Mouse (Mus musculus): Measurements from ENCODE around the gene Prkce. TPM values are rescaled to one million over a fixed set of nuclear protein-coding genes. Genes with fewer than 3 reads are reported as not detected.
A peak's percentile ranks its signal among the peaks of the same experiment; 100 is the strongest.

Prkce gene
- polyA plus RNA-seq, 1 experiment from 2014 or later, result 5.0 TPM

DNA sequence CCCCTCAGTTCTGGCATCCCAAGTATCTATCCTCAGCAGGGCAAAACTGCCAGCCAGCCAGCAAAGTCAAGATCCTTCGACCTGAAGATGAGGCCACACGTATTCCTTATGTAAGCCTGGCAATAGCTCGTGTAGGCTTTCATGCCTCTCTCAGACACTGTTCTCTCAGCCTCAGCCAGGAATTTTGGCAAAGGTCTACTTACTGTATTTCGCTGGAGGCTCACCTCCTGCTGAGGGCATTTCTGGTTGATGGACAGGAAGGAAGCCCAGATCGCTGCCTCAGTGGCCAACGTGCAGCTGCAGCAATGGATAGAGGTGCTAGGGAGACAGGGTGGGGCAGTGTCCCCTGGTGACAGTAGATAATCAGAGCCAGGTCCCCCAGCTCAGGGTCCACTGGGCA is 413.1 kb downstream of the Prkce start:
- ATAC-seq, result no peak
- Histone ChIP-seq H3K4me3 (ENCODE audit: low read length) (no peak overlapping the region), H3K36me3 (ENCODE audit: control insufficient read depth, insufficient read depth, low read length) (no peaks in the 10 kb centered on the region), H3K4me2 (ENCODE audit: low read depth, low read length) (no peak overlapping the region), H3K9me3 (ENCODE audit: control insufficient read depth, low read length) (no peaks in the 10 kb centered on the region), H3K4me1 (ENCODE audit: control insufficient read depth, insufficient read depth, low read length) (no peaks in the 10 kb centered on the region), H3K9ac (ENCODE audit: low read depth, low read length) (no peak overlapping the region), H3K27me3 (replicated peaks; ENCODE audit: control insufficient read depth, insufficient read depth, low read length) (no peaks in the 10 kb centered on the region), H3K27ac (ENCODE audit: low read length) (no peak overlapping the region)
- 83% methylated on average over 6 of the region's 6 CpGs for WGBS

DNA sequence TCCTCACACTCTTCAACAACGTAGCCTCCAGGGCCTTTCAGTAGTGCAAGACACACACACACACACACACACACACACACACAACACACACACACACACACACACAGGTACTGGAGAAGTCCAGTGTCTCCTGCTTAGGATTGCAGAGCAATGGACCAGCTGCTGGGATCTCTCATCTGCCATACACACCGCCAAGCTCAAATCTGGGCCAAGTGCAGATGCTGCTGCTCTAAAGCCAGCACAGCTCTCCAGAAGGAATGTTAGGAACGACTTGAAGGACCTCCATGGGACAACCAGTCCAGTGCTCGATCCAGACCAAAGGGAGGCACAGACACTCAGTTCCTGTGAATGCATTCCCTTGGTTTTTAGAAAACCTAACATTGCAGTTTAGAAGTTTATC is 414.8 kb downstream of the Prkce start:
- peak; percentile 56; the same call in 1 of the 2 replicates for ATAC-seq
- 54% methylated on average over 4 of the region's 4 CpGs for WGBS
- H3K9me3 ChIP-seq (ENCODE audit: control insufficient read depth, low read length), result no peaks in the 10 kb centered on the region
- H3K9ac ChIP-seq (ENCODE audit: low read depth, low read length), result no peak overlapping the region
- H3K36me3 ChIP-seq (ENCODE audit: control insufficient read depth, insufficient read depth, low read length), result no peaks in the 10 kb centered on the region
- no peak overlapping the region; the same call in 1 of the 2 replicates for H3K27ac ChIP-seq (ENCODE audit: low read length)
- H3K4me1 ChIP-seq (ENCODE audit: control insufficient read depth, insufficient read depth, low read length), result no peaks in the 10 kb centered on the region
- no peak overlapping the region for H3K4me2 ChIP-seq (ENCODE audit: low read depth, low read length)
- no peaks in the 10 kb centered on the region for H3K27me3 ChIP-seq (replicated peaks; ENCODE audit: control insufficient read depth, insufficient read depth, low read length)
- no peak overlapping the region for H3K4me3 ChIP-seq (ENCODE audit: low read length)

DNA sequence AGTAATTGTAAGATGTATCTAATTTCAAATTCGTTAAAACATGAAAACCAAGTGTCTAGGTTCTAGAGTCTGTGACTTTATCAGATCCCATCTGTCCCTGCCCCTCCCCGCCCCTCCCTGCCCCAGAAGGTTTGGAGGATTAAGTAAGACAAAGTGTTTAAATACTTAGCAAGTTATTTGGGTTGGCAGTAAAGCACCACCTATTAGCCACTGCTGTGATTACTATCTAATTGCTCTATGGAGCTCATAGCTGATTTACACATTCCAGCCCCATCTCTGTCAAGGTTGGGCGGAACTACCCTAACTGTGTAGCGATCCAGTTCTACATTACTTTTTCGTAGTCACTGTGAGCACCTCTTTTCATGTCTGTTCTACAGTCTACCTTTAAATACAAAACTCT is 418.9 kb downstream of the Prkce start:
- Histone ChIP-seq H3K27me3 (replicated peaks; ENCODE audit: control insufficient read depth, insufficient read depth, low read length) (no peaks in the 10 kb centered on the region), H3K4me3 (ENCODE audit: low read length) (no peak overlapping the region), H3K36me3 (ENCODE audit: control insufficient read depth, insufficient read depth, low read length) (no peaks in the 10 kb centered on the region), H3K4me1 (ENCODE audit: control insufficient read depth, insufficient read depth, low read length) (no peaks in the 10 kb centered on the region), H3K27ac (ENCODE audit: low read length) (no peak overlapping the region), H3K4me2 (ENCODE audit: low read depth, low read length) (no peak overlapping the region), H3K9ac (ENCODE audit: low read depth, low read length) (no peak overlapping the region), H3K9me3 (ENCODE audit: control insufficient read depth, low read length) (no peaks in the 10 kb centered on the region)
- WGBS, result 72% methylated on average over 5 of the region's 5 CpGs
- ATAC-seq, result no peak

DNA sequence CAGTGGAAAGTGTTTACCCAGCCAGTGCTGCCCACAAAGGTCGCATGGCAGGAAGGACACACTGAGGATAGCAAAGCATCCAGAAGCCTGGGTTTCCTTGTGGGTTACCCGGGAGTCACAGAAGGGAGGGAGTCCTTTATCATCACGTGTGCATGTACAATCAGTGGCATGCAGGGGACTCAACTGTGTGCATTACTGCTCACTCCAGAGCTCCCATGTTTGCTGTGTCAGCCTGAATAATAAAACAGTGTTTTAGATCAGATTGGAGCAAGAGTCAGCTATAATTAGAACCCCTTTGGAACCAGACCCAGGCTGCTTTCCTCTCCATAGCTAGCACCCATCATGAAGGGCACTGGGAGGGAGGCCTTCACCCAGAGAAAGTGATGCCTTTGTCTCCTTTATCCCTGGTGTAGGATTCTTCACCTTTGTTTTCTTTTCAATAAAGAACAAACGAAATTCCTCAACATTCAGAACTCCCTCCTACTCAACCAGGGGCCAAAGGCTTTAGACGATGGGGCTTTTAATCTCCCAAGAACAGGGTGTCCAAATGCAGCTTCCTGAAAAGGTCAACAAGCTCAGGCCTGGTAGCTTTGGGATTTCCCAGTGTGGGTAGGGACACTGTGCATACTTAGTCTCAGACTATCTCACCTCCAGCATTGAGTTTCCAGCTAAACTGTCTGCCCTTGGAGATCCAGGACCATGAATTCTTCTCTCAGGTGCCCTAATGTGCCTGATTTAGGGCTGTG is 421.3 kb downstream of the Prkce start:
- no peak for ATAC-seq
- H3K27me3 ChIP-seq (replicated peaks; ENCODE audit: control insufficient read depth, insufficient read depth, low read length), result no peaks in the 10 kb centered on the region
- H3K9me3 ChIP-seq (ENCODE audit: control insufficient read depth, low read length), result no peaks in the 10 kb centered on the region
- H3K36me3 ChIP-seq (ENCODE audit: control insufficient read depth, insufficient read depth, low read length), result no peaks in the 10 kb centered on the region
- H3K4me1 ChIP-seq (ENCODE audit: control insufficient read depth, insufficient read depth, low read length), result no peaks in the 10 kb centered on the region
- 65% methylated on average over 5 of the region's 5 CpGs for WGBS
- H3K4me3 ChIP-seq (ENCODE audit: low read length), result no peak overlapping the region
- H3K4me2 ChIP-seq (ENCODE audit: low read depth, low read length), result no peak overlapping the region
- no peak overlapping the region for H3K27ac ChIP-seq (ENCODE audit: low read length)
- no peak overlapping the region for H3K9ac ChIP-seq (ENCODE audit: low read depth, low read length)

DNA sequence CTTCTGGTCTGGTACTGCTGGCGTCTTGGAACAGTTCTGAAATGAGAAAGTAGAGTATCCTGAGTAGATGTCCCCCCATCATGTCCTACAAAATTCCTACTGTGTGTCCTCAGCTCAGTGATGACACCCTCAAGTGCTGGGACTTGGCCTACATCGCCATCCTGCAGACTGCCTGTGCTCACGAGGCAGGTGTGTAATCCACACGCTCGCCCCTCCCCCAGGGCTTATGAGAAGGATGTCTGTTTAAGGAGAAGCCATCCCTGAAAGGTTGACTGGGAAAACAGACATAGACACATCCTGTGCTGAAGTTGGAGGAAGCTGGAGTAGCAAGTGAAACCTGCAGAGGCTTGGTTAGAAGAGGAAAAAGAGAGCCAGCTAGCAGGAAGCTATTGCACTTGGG is 422.1 kb downstream of the Prkce start:
- no peaks in the 10 kb centered on the region for H3K36me3 ChIP-seq (ENCODE audit: control insufficient read depth, insufficient read depth, low read length)
- no peak overlapping the region for H3K4me3 ChIP-seq (ENCODE audit: low read length)
- no peak overlapping the region for H3K9ac ChIP-seq (ENCODE audit: low read depth, low read length)
- H3K4me1 ChIP-seq (ENCODE audit: control insufficient read depth, insufficient read depth, low read length), result no peaks in the 10 kb centered on the region
- H3K9me3 ChIP-seq (ENCODE audit: control insufficient read depth, low read length), result no peaks in the 10 kb centered on the region
- H3K27me3 ChIP-seq (replicated peaks; ENCODE audit: control insufficient read depth, insufficient read depth, low read length), result no peaks in the 10 kb centered on the region
- H3K4me2 ChIP-seq (ENCODE audit: low read depth, low read length), result no peak overlapping the region
- no peak for ATAC-seq
- no peak overlapping the region for H3K27ac ChIP-seq (ENCODE audit: low read length)
- 92% methylated on average over 5 of the region's 5 CpGs for WGBS

DNA sequence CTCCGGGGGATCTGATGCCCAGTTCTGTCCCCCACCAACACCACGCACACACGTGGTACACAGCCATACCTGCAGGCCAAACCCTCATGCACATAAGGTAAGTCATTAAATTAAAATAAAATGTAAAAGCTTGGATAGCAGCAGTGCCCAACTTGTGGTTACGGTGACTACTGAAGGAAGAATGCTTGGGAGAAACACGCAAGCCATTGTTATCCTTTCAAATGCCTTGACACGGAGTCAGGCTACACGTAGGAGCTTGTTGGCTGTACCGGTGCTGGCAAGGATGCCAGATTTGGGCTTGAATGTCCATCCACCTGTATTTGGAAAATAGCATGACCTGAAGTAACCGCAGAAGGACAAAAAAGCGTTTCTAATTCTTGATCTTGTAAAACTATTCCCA is 423.7 kb downstream of the Prkce start:
- H3K9me3 ChIP-seq (ENCODE audit: control insufficient read depth, low read length), result no peaks in the 10 kb centered on the region
- H3K4me1 ChIP-seq (ENCODE audit: control insufficient read depth, insufficient read depth, low read length), result no peaks in the 10 kb centered on the region
- H3K36me3 ChIP-seq (ENCODE audit: control insufficient read depth, insufficient read depth, low read length), result no peaks in the 10 kb centered on the region
- H3K9ac ChIP-seq (ENCODE audit: low read depth, low read length), result no peak overlapping the region
- WGBS, result 86% methylated on average over 10 of the region's 10 CpGs
- H3K27ac ChIP-seq (ENCODE audit: low read length), result no peak overlapping the region
- no peak overlapping the region for H3K4me2 ChIP-seq (ENCODE audit: low read depth, low read length)
- H3K4me3 ChIP-seq (ENCODE audit: low read length), result no peak overlapping the region
- no peak for ATAC-seq
- H3K27me3 ChIP-seq (replicated peaks; ENCODE audit: control insufficient read depth, insufficient read depth, low read length), result no peaks in the 10 kb centered on the region

DNA sequence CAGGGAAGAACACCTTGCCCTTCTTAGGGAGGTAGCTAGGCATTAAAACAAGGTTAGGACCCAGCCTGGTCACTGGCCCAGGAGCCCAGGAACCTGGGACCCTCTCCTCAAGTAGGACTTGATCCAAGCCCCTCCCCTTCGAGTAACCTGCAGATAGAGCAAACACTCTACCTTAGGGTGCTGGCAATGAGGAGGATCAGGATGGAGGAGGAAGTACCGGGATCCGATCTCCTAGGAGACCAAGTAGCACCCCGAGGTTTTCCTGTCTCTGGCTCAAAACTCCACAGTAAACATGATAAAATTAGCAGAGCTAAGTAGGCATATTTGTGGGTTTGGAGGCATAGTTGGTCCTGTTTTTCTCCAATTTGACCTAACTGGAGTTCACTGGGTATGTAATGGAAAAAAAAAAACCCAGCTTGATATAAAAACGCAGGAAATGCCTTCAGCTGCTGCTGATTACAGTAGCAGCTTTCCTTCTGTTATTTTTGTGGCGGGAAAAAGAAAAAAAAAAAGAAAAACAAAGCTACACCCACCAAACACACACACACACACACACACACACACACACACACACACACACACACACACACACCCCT is 425.5 kb downstream of the Prkce start:
- H3K9ac ChIP-seq (ENCODE audit: low read depth, low read length), result no peak overlapping the region
- no peak overlapping the region for H3K4me3 ChIP-seq (ENCODE audit: low read length)
- no peak overlapping the region for H3K4me2 ChIP-seq (ENCODE audit: low read depth, low read length)
- no peak for ATAC-seq
- no peaks in the 10 kb centered on the region for H3K36me3 ChIP-seq (ENCODE audit: control insufficient read depth, insufficient read depth, low read length)
- H3K27me3 ChIP-seq (replicated peaks; ENCODE audit: control insufficient read depth, insufficient read depth, low read length), result no peaks in the 10 kb centered on the region
- no peaks in the 10 kb centered on the region for H3K4me1 ChIP-seq (ENCODE audit: control insufficient read depth, insufficient read depth, low read length)
- H3K9me3 ChIP-seq (ENCODE audit: control insufficient read depth, low read length), result no peaks in the 10 kb centered on the region
- no peak overlapping the region for H3K27ac ChIP-seq (ENCODE audit: low read length)
- WGBS, result 51% methylated on average over 5 of the region's 6 CpGs

DNA sequence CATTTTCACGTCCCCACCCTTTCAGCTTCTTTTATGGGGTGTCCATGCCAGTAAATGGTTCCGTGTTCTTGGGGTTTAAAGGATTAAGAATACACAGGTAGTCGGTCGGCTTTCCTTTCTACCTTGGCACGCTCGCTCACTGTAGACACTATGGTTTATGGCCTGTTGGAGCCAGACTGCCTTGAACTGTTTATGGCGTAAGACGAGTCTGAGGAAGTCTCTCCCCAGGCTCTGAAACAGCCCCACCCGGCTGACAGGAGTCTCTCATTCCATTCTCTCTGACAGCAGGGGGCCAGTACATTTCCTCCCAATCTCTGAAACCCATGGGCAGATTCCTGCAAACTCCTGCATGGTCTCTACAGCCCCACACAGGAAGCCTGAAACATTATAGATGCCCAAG is 427.9 kb downstream of the Prkce start:
- ATAC-seq, result peak; percentile 55; the same call in 1 of the 2 replicates
- Histone ChIP-seq H3K4me1 (ENCODE audit: control insufficient read depth, insufficient read depth, low read length) (no peaks in the 10 kb centered on the region), H3K27me3 (replicated peaks; ENCODE audit: control insufficient read depth, insufficient read depth, low read length) (no peaks in the 10 kb centered on the region), H3K4me3 (ENCODE audit: low read length) (no peak overlapping the region), H3K27ac (ENCODE audit: low read length) (no peak overlapping the region), H3K36me3 (ENCODE audit: control insufficient read depth, insufficient read depth, low read length) (no peaks in the 10 kb centered on the region), H3K9ac (ENCODE audit: low read depth, low read length) (no peak overlapping the region), H3K9me3 (ENCODE audit: control insufficient read depth, low read length) (no peaks in the 10 kb centered on the region), H3K4me2 (ENCODE audit: low read depth, low read length) (no peak overlapping the region)
- 53% methylated on average over 9 of the region's 9 CpGs for WGBS

DNA sequence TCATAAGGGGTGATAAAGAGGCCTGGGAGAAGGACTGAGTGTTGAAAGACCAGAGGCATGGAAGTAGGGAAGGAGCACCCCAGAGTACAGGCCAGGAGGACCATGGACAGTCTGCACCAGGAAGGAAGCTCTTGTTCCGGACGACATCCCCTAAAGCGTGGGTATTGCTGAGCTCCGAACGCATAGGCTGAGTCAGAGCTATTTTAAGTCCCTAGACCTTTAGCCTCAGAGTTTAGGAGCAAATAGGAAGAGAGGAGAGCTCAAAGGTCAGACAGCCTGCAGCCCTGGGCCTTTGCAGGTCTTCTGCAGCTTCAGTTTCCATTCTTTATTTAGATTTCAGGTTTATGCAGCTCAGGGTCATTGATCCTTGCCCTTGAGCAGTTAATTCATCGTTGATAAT is 433.5 kb downstream of the Prkce start:
- Histone ChIP-seq H3K4me3 (ENCODE audit: low read length) (no peak overlapping the region), H3K36me3 (ENCODE audit: control insufficient read depth, insufficient read depth, low read length) (no peaks in the 10 kb centered on the region), H3K4me1 (ENCODE audit: control insufficient read depth, insufficient read depth, low read length) (peaks cover 4% of the 10 kb centered on the region; the same call in 1 of the 2 replicates), H3K9me3 (ENCODE audit: control insufficient read depth, low read length) (no peaks in the 10 kb centered on the region), H3K9ac (ENCODE audit: low read depth, low read length) (no peak overlapping the region), H3K27ac (ENCODE audit: low read length) (no peak overlapping the region), H3K27me3 (replicated peaks; ENCODE audit: control insufficient read depth, insufficient read depth, low read length) (no peaks in the 10 kb centered on the region), H3K4me2 (ENCODE audit: low read depth, low read length) (no peak overlapping the region)
- WGBS, result 47% methylated on average over 6 of the region's 6 CpGs
- peak; percentile 84 for ATAC-seq
